Mouse (Mus musculus): ENCODE measurements around the gene Snx12. TPM values are rescaled to one million over a fixed set of nuclear protein-coding genes. Genes with fewer than 3 reads are reported as not detected.

Gene Snx12
- 47.3 and 76.2 TPM in 2 replicates for polyA plus RNA-seq (2012; rRNA removed)

DNA sequence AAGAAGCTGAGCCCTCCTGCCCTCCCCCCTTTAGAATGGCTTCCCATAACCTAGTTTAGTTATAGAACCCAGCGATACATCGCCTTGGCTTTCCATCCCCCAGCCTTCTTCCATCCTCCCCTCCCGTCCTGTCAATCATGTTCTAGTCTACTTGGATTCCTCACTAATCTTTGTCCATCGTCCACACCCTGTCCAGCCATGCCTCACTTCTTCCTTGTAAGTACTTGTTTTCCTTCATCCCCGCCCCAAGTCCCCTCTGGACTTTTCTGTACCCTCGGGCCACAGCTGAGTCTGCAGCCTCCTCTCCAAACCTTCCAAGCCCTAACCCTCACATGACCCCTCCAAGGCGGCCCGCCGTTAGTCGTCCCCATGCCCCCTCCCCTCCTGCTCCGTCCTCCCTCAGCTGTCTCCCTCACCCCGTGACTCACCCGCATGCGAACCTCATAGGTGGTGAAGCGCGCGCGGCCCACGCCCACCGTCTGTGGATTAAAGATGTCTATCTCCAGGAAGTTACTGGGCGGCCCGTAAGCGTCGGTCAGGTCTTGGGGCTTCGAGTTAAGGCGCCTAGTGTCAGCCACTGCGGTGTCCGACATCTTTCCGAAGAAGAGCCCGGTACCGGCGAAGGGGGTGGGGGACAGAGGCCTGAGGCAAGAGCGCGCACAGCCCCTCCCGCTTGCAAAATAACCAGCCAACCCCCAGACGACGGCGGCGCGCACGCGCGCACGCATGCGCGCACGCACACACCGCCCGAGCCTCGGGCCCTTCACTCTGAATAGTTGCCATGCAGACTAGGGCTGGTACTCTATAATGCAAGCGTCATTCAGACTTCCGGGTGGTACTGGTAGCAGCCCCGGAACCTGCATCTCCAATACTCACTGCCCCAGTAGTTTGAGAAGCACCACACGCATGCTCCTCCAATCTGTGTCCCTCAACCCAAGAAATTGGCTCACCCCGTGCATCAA is at the start of gene Snx12:
TSS of gene Snx12 (minus strand) at position 730 of the 962 bp plus-strand sequence.

DNA sequence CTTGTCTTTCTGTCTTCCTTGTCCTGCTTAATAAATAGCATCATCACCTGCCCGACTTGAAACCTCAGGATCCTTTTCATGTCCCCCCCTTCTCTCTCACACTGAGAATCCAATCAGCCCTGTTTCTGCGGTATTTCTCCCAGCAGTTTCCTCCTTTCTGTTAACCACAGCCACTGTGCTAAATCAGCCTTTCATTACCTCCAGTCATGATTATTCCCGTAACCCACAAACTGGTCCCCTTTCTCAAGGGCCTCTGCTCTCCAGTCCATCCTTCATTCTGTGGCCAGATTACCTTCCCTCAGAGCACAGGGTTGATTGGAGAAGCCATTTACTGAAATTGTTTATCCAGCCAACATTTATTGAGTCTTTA is 46.4 kb upstream of the Snx12 start, which contains the start of gene Gm20489:
TSS of gene Gm20489 (minus strand) at position 269 of the 370 bp plus-strand sequence.

DNA sequence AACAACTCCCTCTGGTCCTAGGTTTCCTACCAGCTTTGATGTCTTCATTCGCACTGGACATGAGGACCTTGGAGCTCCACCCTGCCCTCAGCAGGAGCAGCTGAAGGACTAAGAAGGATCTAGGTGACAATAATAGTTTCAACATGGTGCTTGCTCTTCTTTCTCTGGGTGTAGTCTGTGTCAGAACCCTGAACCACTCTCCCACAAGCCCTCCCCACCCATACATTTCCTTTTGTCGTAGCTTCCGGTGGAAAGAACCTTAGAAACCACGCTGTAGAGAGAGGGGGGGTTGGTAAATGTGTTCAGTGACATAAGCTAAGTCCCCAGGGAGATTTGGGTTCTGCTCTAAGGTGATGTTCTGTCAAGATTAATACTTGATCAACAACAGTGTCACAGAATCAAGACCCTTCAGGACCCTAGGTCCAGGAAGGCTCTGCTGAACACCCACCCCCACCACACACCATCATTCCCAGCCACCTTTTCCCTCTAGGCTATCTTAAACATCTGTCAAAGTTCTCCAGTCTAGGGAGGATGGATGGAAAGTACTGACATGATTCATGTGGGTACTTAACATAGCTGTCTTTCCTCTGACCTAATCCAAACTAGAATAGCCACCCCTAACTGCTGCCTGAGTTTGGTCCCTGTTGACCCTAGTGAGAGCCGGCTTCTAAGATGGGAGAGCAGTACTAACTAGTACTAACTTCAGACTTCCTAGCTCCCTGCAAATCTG is 45.8 kb upstream of the Snx12 start, which contains the start of gene Il2rg:
TSS of gene Il2rg (minus strand) at position 231 of the 730 bp plus-strand sequence.

DNA sequence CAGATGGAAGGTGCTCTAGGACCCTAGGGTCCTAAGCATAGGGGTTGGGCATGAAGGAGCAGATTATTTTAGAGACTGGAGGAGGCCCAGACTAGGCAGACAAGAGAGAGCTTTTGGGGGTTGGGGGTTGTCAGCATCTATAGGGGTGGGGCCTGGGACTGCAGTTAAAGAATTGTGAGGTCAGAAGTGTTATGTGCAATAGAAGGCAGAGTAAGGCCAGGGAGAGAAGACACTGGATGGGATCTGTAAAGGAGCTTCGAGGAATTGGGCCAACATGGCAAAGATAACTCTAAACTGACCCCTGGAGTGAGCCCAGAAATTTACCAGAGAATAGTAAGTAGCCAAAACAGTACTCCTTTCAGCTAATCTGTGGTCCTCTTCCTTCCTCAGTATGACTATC is 41.5 kb upstream of the Snx12 start, which contains the start of gene Gm614:
TSS of gene Gm614 (minus strand) at position 101 of the 400 bp plus-strand sequence.

DNA sequence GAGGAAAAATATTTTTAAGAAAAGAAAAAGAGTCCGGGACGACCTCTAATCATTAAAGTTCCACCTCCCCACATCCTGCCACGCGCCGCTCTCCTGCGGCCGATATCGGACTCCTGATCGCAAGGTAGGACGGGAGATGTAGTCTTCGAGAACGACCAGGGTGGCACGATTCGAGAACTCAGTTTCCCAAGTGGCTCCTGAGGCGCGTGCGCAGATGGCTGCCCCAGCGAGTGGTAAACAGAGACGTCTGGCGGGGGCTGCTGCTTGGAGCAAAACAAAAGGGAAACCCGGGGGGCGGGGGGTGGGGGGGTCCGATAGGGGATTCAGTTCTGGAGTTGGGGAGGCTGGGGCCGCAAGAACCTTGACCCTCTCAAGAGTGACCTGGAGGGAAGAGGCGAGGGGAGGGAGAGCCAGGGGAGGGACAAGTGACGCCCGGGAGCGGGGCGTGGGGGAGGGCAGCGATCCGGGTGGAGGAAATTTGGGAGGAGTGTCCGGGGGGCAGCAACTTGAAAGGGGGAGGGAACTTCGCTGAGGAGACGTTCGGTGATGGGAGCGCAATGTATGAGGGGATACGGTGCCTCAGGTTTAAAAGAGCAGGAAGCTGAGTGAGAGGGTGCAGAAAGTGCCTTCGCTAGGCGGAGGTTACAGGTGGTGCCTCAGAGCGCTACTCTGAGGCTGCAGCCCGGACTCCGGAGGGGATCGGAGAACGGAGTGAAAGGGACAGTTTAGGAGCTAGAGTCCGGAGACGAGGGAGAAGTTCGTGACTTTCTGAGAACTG is 31.8 kb upstream of the Snx12 start, which contains the start of gene Foxo4:
TSS of gene Foxo4 (plus strand) at position 577 of the 778 bp plus-strand sequence.

DNA sequence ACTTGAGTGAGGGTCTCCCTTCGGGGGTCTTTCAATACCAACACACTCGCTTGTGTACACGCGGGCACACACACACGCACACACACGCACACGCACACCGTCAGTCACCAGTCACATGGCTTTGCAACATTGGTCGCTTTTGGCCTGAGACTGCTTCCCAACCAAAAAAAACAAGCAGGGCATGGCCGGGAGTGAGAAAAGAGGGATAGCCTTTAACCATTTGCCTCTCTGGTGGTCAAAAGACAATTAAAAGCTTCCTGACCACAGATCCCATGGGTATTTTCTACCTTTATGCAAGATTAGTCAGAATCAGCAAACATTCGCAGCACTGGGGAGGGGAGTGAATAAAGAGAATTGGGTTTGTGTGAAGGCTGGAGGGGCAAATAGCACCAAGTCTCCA is 136.4 kb downstream of the Snx12 start, which contains the start of gene Slc7a3:
TSS of gene Slc7a3 (minus strand) at position 101 of the 400 bp plus-strand sequence.

DNA sequence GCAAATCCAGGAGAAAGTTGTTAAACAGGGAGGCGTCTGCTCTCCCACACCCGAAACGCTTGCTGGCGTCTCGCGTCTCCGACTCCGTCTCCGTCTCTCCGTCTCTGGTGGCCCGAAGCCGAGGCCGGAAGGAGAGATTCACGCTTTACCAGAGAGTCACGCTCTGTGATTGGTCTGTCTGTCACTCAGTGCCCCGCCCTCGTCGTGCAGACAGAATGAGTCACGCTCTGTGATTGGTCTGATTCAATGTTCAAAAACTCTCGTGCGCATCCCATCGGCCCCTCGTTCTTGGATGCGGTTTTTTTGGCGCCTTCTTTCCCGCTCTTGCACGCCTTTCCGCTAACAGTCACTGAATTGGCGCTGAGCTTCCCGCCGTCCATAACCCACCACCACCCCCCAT is 162.8 kb downstream of the Snx12 start, which contains the start of gene Tex11:
TSS of gene Tex11 (minus strand) at position 127 of the 400 bp plus-strand sequence.

Other genes with a start within 250 kb of the Snx12 start
- gene Tex11, start 162.9 kb downstream of the Snx12 start, polyA plus RNA-seq (2012; rRNA removed): 0.01 and 0.06 TPM in 2 replicates
- 2.0 and 3.5 TPM in 2 replicates for gene Slc7a3, start 136.5 kb downstream of the Snx12 start, polyA plus RNA-seq (2012; rRNA removed)
- 24.3 and 27.0 TPM in 2 replicates for gene Foxo4, start 32.0 kb upstream of the Snx12 start, polyA plus RNA-seq (2012; rRNA removed)
- not detected in 2 replicates for gene Gm614, start 41.4 kb upstream of the Snx12 start, polyA plus RNA-seq (2012; rRNA removed)
- gene Il2rg, start 45.7 kb upstream of the Snx12 start, polyA plus RNA-seq (2012; rRNA removed): 3.1 and 4.7 TPM in 2 replicates
- gene Gm20489, start 46.5 kb upstream of the Snx12 start, polyA plus RNA-seq (2012; rRNA removed): not detected in 2 replicates
- 31.5 and 83.2 TPM in 2 replicates for gene Med12, start 51.5 kb upstream of the Snx12 start, polyA plus RNA-seq (2012; rRNA removed)
- gene Nlgn3, start 76.6 kb upstream of the Snx12 start, polyA plus RNA-seq (2012; rRNA removed): 13.9 and 14.3 TPM in 2 replicates
- 1.1 and 2.1 TPM in 2 replicates for gene Gjb1, start 153.8 kb upstream of the Snx12 start, polyA plus RNA-seq (2012; rRNA removed)
- gene Zmym3, start 198.3 kb upstream of the Snx12 start, polyA plus RNA-seq (2012; rRNA removed): 74.0 and 88.4 TPM in 2 replicates
- 734 and 739 TPM in 2 replicates for gene Nono, start 206.8 kb upstream of the Snx12 start, polyA plus RNA-seq (2012; rRNA removed)
- gene Itgb1bp2, start 226.5 kb upstream of the Snx12 start, polyA plus RNA-seq (2012; rRNA removed): 7.5 and 12.2 TPM in 2 replicates

All from central nervous system, embryonic 11.5 days (tissue).